Mouse (Mus musculus) retina, adult 2 months (tissue): ENCODE measurements at regions not wholly inside any gene's neighbourhood (a gene's known extent, or its start where the extent isn't known, plus 50 kb on each side); places are given as distances from the start of the nearest gene placed in this dataset.

Source experiments
- DNase-seq: peaks from one replicate; pipeline ENCODE4 v3.0.0-alpha.2; 2012; ENCODE audit warnings: low read depth, low spot score

DNA sequence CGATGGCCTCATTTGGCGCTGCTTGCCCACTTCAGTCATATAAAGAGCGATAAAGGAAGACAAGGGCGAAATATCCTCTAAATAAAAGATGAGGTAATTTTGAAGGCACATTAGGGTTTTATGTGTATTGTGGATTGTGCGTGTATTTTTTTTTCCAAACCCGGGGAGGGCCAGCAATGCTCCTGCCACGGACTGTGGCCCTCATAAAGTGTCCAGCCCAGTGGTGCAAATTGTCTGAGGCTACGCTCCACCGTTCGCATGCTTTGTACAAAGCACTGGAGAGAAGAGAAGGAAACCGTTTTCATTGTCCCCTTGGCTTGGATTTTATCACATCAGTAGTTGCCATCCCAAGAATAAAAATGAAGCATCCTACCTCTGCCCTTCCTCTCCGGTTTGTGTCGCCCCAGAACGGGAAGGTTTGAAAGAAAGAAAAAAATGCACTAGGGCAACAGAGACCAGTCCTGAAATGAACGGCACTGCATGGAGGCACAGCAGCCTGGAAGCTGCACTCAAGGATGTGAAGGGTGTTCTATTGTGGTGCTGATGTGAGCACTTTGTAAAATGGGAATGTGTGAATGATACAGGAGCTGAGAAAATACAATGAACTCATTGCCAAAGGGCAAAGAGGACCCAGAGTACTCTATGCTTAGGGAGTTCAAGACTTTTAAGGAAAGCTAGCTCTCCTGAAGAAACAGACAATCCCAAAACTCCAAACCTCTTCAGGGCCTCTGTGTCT is 1004.7 kb upstream of the A1bg start:
- DNase-seq, result no peak

- DNase-seq, result no peak
Measured at GRCm38 (mm10) chr15:61920041-61920440, 997.2 kb upstream of the A1bg start.

DNA sequence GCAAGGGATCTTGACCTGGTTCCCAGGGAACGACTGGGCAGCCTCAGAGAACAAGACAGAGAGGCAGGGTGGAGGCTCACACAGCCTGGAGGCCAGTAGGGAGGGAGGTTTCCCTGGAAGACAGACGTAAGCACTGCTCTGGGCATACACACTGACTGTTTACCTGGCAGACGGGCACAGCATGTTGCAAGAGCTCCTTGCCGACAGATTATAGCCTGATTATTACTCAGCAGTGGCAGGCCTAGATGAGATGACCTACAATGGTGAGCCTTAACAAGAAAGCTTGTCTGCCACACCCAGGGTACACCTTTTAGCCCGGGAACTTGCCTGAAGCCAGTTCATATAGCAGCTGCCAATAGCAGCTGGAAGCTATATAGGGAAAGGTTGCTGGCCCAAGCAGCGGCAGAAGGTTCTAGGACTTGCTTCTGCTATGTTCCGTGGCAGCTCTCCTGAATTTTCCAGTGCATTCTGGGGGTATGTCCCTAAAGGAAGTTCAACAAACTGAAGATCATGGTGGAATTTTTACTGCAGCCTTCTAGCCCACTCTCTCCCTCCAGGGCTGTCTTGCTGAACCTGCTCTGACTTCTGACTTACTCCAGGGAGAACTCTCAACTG is 990.8 kb upstream of the A1bg start:
- DNase-seq, result no peak

GRCm38 (mm10) chr15:61905165-61905845 is 982.5 kb upstream of the A1bg start:
- no peak for DNase-seq

GRCm38 (mm10) chr15:61899809-61900208 is 977.0 kb upstream of the A1bg start:
- no peak for DNase-seq

DNA sequence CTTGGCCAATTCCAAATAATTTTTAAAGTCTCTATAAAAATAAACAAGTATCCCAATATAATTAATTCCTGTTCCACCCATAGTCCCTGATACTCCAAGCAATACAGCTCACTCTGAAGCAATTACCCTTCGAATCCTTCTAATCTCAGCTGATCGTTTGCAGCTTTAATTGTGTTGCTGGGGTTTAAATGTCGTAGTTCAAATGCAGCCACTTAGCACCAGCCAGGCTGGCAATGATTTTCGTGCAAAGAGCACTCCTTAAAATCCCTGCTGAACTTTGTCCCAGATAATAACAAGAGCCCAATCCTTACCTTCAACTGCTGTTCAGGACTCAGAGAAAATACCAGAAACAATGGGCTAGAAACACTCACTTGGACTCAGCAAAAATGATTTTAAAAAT is 974.8 kb upstream of the A1bg start:
- no peak for DNase-seq

- DNase-seq, result no peak
Measured at GRCm38 (mm10) chr15:61890330-61890729, 967.5 kb upstream of the A1bg start.

- no peak for DNase-seq
Measured at GRCm38 (mm10) chr15:61888569-61889326, 965.9 kb upstream of the A1bg start.

- DNase-seq, result no peak
Measured at GRCm38 (mm10) chr15:61879408-61879807, 956.6 kb upstream of the A1bg start.

- no peak for DNase-seq
Measured at GRCm38 (mm10) chr15:61873047-61873446, 950.2 kb upstream of the A1bg start.

GRCm38 (mm10) chr15:61860759-61861158 is 937.9 kb upstream of the A1bg start:
- DNase-seq, result no peak

- no peak for DNase-seq
Measured at GRCm38 (mm10) chr15:61855880-61856279, 933.1 kb upstream of the A1bg start.

DNA sequence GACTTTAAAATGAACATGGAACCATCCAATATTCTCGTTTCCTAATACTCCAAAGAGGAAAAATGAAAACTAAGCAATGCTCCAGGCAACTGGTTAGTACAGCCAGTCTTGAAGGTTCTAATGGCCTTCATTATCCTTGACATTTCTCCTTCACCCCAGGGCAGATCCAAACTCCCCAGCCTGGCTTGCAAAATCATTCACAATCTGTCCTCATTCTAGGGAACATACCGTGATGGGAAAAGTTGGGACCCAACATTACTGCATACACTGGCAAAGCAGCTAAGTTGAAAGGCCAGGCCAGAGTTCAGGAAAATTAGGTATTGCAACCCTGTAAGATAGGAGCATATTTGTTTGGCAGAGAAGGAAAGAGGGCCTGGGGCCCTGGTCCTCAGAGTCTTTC is 889.9 kb upstream of the A1bg start:
- DNase-seq, result no peak

DNA sequence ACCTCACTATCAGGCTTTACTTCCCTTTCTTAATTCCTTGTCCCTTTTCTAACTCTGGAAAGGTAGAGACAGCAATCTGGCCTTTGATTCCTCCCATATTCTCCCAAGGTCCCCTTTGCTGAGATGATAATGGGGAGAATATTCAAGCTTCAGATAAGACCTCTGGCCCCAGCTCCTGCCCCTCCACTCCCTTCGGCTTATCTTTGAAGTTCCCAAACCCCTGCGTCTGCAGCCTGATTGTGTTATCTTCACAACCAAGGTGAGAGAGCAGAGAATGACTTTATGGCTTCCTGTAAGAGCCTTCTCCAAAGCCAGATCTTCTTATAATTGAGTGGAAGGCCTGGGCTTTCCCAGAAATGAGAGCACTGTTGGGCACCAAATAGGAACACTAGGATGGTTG is 882.6 kb upstream of the A1bg start:
- no peak for DNase-seq

DNA sequence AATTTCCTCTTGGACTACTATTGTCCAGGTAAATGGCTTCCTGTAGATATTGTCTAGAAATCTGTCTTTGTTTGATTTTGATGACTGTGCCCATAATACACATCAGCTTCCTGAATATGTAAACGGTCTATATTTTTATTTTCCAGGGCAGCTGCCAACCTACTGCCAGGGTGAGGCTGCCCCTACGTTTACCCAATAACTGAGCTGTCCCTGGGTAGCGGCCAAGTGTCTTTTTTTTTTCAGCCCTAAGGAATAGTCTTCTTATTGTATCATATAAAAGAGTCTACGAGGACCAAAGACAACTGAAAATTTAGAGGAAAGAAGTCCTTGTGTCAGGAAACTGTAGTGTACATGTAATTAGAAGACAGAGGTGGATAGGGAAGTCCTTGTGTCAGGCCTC is 877.3 kb upstream of the A1bg start:
- DNase-seq, result no peak

DNA sequence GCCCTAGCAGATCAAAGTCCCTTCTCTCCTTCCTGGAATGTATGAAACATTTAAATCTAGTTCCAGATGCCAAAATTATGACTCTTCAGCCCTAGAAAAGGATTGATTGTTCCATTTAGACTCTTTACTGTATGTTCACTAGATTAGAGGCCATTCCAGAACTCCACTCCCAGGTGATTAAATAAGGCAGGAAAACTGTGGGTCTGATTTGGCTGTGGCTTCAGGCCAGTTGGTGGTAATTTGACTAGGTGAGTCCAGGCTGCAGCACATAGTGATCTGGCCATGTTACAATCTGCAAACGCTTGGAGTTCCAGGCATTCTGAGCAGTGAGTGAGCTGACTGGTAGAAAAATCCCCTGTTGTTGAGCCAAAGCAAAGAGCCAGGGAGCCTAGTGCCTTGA is 875.0 kb upstream of the A1bg start:
- no peak for DNase-seq

GRCm38 (mm10) chr15:61794506-61794905 is 871.7 kb upstream of the A1bg start:
- DNase-seq, result no peak

DNA sequence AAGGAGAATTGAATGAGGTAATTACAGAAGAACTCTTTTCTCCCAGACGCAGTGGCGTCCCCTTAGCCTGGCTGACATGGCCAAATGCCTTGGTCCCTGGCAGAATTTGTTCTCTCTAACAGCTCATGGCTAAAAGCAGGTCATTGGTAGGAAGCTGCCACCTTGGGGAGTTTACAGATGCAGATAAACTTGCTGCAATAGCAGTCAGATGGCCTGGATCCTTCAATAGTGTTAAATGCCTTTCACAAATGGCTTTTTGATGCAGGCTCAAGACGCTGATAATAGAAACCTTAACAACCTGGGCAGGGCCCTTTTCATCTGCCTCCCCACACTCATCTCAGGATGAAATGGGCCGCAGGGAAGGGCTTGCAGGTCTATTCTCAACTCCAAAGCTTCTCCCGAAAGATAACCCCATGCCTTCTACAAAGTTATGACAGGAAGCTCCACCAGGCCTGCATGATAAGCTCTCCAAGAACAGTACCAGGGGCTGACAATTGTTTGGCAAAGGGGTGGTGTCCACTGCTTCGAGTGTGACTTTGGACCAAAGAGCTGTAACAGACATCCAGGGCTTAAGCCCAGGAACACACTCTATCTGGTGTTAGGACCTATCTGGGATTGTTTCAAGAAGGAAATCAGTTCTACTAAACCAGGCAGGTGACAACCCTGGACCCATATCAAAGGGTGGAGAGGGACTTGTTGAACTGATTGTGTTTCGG is 867.2 kb upstream of the A1bg start:
- no peak for DNase-seq

DNA sequence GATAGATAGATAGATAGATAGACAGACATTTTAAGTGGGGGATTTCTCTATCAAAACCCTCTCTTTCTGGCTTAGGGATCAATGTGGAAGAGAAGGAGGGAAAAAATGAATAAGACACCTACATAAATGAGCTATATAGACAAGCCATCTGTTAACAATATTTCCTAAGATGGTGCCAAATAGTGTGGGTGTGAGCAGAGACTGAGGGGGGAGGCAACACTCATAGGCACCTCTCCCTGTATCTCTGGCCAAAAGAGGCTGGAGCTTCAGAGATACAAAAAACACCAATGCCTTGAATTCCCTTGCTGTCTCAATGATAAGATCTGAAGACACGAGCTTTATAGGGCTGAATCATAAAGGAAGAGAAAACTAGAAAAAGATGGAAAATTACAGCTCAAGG is 864.2 kb upstream of the A1bg start:
- no peak for DNase-seq

DNA sequence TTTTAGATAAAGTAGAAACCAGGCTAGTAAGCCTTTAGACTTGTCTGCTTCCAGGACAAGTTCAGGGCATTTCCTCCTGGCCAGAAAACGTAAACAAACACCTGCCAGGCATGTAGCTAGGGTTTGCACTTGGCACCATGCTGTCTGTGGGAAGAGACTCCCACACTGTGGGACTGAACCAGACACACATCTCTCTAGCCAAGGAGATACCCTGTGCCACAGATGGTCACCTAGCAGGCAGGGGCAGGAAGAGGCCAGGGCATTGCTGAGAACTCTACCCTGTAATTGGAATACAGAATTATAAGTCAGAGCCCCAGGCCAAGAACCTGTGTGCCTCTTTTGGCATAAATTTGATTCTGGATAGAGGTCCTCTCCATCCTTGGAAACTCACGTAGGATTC is 858.7 kb upstream of the A1bg start:
- DNase-seq, result no peak

GRCm38 (mm10) chr15:61772996-61773395 is 850.2 kb upstream of the A1bg start:
- DNase-seq, result no peak
